Mouse (Mus musculus): ENCODE measurements around the gene Dguok.

Gene Dguok

GRCm38 (mm10) chr6:83438584-83438983, 68.2 kb downstream of the Dguok start:
- no peak for DNase-seq (ENCODE audit: extremely low read depth, insufficient read length, low spot score)

- no peak for DNase-seq (ENCODE audit: extremely low read depth, insufficient read length, low spot score)
These were observed 69.0 kb downstream of the Dguok start for GRCm38 (mm10) chr6:83437802-83438201.

- DNase-seq (ENCODE audit: extremely low read depth, insufficient read length, low spot score) = no peak
These were observed 69.5 kb downstream of the Dguok start for GRCm38 (mm10) chr6:83437225-83437624.

GRCm38 (mm10) chr6:83436547-83436946, 70.2 kb downstream of the Dguok start:
- DNase-seq (ENCODE audit: extremely low read depth, insufficient read length, low spot score) = no peak

GRCm38 (mm10) chr6:83435174-83435573, 71.6 kb downstream of the Dguok start:
- DNase-seq (ENCODE audit: extremely low read depth, insufficient read length, low spot score) = no peak

- no peak for DNase-seq (ENCODE audit: extremely low read depth, insufficient read length, low spot score)
These were observed 73.2 kb downstream of the Dguok start for GRCm38 (mm10) chr6:83433546-83433945.

- no peak for DNase-seq (ENCODE audit: extremely low read depth, insufficient read length, low spot score)
These were observed 73.8 kb downstream of the Dguok start for GRCm38 (mm10) chr6:83432966-83433365.
